Mouse (Mus musculus): Measurements from ENCODE around the gene Xpo1. TPM values are rescaled to one million over a fixed set of nuclear protein-coding genes. Genes with fewer than 3 reads are reported as not detected.
"Not testable (repeated sequence)": the region's sequence is repeated elsewhere in the genome, so short reads cannot be mapped to it uniquely, and the experiment has no call there.

Gene Xpo1
- polyA plus RNA-seq, 1 experiment from 2014 or later, result 21.4 TPM

- Histone ChIP-seq H3K36me3 (ENCODE audit: control insufficient read depth, insufficient read depth, low read length) (peaks cover 30% of the 10 kb centered on the region), H3K27ac (replicated peaks) (no peak overlapping the region), H3K4me3 (ENCODE audit: low read depth, low read length) (no peak overlapping the region), H3K4me2 (replicated peaks; ENCODE audit: low read depth) (no peak overlapping the region), H3K9me3 (ENCODE audit: control insufficient read depth, low read length) (no peaks in the 10 kb centered on the region), H3K27me3 (ENCODE audit: control insufficient read depth, insufficient read depth, low read length) (no peaks in the 10 kb centered on the region), H3K4me1 (replicated peaks; ENCODE audit: control insufficient read depth, insufficient read depth) (no peaks in the 10 kb centered on the region), H3K9ac (ENCODE audit: low read length) (no peak overlapping the region)
- whole genome bisulfite sequencing, result 93% methylated on average over 4 of the region's 4 CpGs
- ATAC-seq (ENCODE audit: low FRiP score, low TSS enrichment) (no peak), DNase-seq (ENCODE audit: low spot score) (no peak)
- TF ChIP-seq EP300 (optimal IDR thresholded peaks at IDR 0.05) (no peak), CTCF (IDR thresholded peaks at IDR 0.05; ENCODE audit: low read depth) (no peak)
Measured at GRCm38 (mm10) chr11:23284469-23284868, 28.6 kb downstream of the Xpo1 start.

- not testable (repeated sequence) for H3K27me3 ChIP-seq (ENCODE audit: control insufficient read depth, insufficient read depth, low read length); H3K4me1 ChIP-seq (replicated peaks; ENCODE audit: control insufficient read depth, insufficient read depth); H3K4me2 ChIP-seq (replicated peaks; ENCODE audit: low read depth); H3K27ac ChIP-seq (replicated peaks); H3K9ac ChIP-seq (ENCODE audit: low read length); DNase-seq (ENCODE audit: low spot score); H3K4me3 ChIP-seq (ENCODE audit: low read depth, low read length); ATAC-seq (ENCODE audit: low FRiP score, low TSS enrichment); H3K9me3 ChIP-seq (ENCODE audit: control insufficient read depth, low read length)
- peaks cover 31% of the 10 kb centered on the region for H3K36me3 ChIP-seq (ENCODE audit: control insufficient read depth, insufficient read depth, low read length)
- 76% methylated on average over 4 of the region's 4 CpGs for WGBS
Measured at GRCm38 (mm10) chr11:23288866-23289265, 33.0 kb downstream of the Xpo1 start.

- 100% methylated on average over 2 of the region's 2 CpGs for WGBS
- DNase-seq (ENCODE audit: low spot score), result no peak
- Histone ChIP-seq H3K4me3 (ENCODE audit: low read depth, low read length) (no peak overlapping the region), H3K27ac (replicated peaks) (no peak overlapping the region), H3K4me2 (replicated peaks; ENCODE audit: low read depth) (no peak overlapping the region), H3K9me3 (ENCODE audit: control insufficient read depth, low read length) (no peaks in the 10 kb centered on the region), H3K27me3 (ENCODE audit: control insufficient read depth, insufficient read depth, low read length) (no peaks in the 10 kb centered on the region), H3K9ac (ENCODE audit: low read length) (no peak overlapping the region), H3K36me3 (ENCODE audit: control insufficient read depth, insufficient read depth, low read length) (peaks cover 13% of the 10 kb centered on the region), H3K4me1 (replicated peaks; ENCODE audit: control insufficient read depth, insufficient read depth) (no peaks in the 10 kb centered on the region)
- TF ChIP-seq EP300 (optimal IDR thresholded peaks at IDR 0.05) (no peak), CTCF (IDR thresholded peaks at IDR 0.05; ENCODE audit: low read depth) (no peak)
- no peak for ATAC-seq (ENCODE audit: low FRiP score, low TSS enrichment)
Measured at GRCm38 (mm10) chr11:23297379-23297778, 41.5 kb downstream of the Xpo1 start.

DNA sequence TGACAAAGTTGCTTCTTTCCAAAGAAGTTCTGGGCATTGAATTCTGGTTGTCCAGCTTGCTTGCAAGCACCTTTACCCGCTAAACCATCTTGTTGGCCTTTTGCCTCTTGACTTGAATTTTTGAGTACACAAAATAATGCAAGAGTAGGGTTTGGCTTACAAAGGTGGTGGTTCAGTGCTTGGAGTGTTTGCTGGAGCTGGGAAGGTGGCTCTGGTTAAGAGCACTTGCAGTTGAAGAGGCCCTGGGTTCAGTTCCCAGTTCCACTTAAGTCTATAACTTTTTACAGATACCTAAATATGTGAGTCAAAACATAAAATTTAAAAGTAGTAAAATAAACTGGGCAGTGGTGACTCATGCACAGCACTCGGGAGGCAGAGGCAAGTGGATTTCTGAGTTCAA lies 42.5 kb downstream of the Xpo1 start:
- WGBS, result 97% methylated on average over 2 of the region's 2 CpGs
- Histone ChIP-seq H3K4me1 (replicated peaks; ENCODE audit: control insufficient read depth, insufficient read depth) (no peaks in the 10 kb centered on the region), H3K9me3 (ENCODE audit: control insufficient read depth, low read length) (no peaks in the 10 kb centered on the region), H3K27ac (replicated peaks) (no peak overlapping the region), H3K36me3 (ENCODE audit: control insufficient read depth, insufficient read depth, low read length) (peaks cover 11% of the 10 kb centered on the region), H3K9ac (ENCODE audit: low read length) (no peak overlapping the region), H3K4me3 (ENCODE audit: low read depth, low read length) (no peak overlapping the region), H3K4me2 (replicated peaks; ENCODE audit: low read depth) (no peak overlapping the region), H3K27me3 (ENCODE audit: control insufficient read depth, insufficient read depth, low read length) (no peaks in the 10 kb centered on the region)
- TF ChIP-seq CTCF (IDR thresholded peaks at IDR 0.05; ENCODE audit: low read depth), result no peak
- TF ChIP-seq EP300 (optimal IDR thresholded peaks at IDR 0.05), result no peak
- ATAC-seq (ENCODE audit: low FRiP score, low TSS enrichment) (no peak), DNase-seq (ENCODE audit: low spot score) (no peak)

- H3K4me2 ChIP-seq (replicated peaks; ENCODE audit: low read depth), result no peak overlapping the region
- H3K4me1 ChIP-seq (replicated peaks; ENCODE audit: control insufficient read depth, insufficient read depth), result no peaks in the 10 kb centered on the region
- no peaks in the 10 kb centered on the region for H3K27me3 ChIP-seq (ENCODE audit: control insufficient read depth, insufficient read depth, low read length)
- no peak for DNase-seq (ENCODE audit: low spot score)
- TF ChIP-seq CTCF (IDR thresholded peaks at IDR 0.05; ENCODE audit: low read depth) (no peak), EP300 (optimal IDR thresholded peaks at IDR 0.05) (no peak)
- H3K9me3 ChIP-seq (ENCODE audit: control insufficient read depth, low read length), result no peaks in the 10 kb centered on the region
- peaks cover 5% of the 10 kb centered on the region for H3K36me3 ChIP-seq (ENCODE audit: control insufficient read depth, insufficient read depth, low read length)
- H3K27ac ChIP-seq (replicated peaks), result no peak overlapping the region
- no peak for ATAC-seq (ENCODE audit: low FRiP score, low TSS enrichment)
- no peak overlapping the region for H3K4me3 ChIP-seq (ENCODE audit: low read depth, low read length)
- no peak overlapping the region for H3K9ac ChIP-seq (ENCODE audit: low read length)
- 93% methylated on average over 1 of the region's 1 CpGs for WGBS
Measured at GRCm38 (mm10) chr11:23299910-23300309, 44.1 kb downstream of the Xpo1 start.

DNA sequence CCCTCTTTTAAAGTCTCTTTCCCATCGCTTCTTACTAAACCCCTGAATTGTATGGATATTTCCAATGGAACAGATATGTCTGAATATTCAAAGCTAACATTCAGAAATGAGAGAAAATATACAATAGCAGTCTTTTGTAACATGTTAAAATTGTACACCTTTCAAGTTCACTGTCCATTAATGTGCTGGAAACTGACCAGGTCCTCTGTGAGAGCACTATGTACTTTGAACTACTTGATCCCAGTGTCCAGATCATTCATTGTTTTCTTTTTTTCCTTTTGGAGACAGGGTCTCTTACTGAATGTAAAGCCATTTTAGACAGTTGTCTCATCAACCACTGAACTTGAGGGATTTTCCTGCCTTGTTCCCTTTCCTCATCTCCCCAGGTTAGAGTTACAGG lies 47.3 kb downstream of the Xpo1 start:
- no peak for TF ChIP-seq CTCF (IDR thresholded peaks at IDR 0.05; ENCODE audit: low read depth)
- TF ChIP-seq EP300 (optimal IDR thresholded peaks at IDR 0.05), result no peak
- Histone ChIP-seq H3K4me1 (replicated peaks; ENCODE audit: control insufficient read depth, insufficient read depth) (no peaks in the 10 kb centered on the region), H3K4me2 (replicated peaks; ENCODE audit: low read depth) (no peak overlapping the region), H3K9me3 (ENCODE audit: control insufficient read depth, low read length) (no peaks in the 10 kb centered on the region), H3K27ac (replicated peaks) (no peak overlapping the region), H3K27me3 (ENCODE audit: control insufficient read depth, insufficient read depth, low read length) (no peaks in the 10 kb centered on the region), H3K4me3 (ENCODE audit: low read depth, low read length) (no peak overlapping the region), H3K9ac (ENCODE audit: low read length) (no peak overlapping the region), H3K36me3 (ENCODE audit: control insufficient read depth, insufficient read depth, low read length) (no peaks in the 10 kb centered on the region)
- no peak for ATAC-seq (ENCODE audit: low FRiP score, low TSS enrichment)
- DNase-seq (ENCODE audit: low spot score), result no peak
- 63% methylated on average over 1 of the region's 1 CpGs for WGBS

All from stomach, postnatal 0 days (tissue).